Mouse (Mus musculus) embryonic fibroblast, embryonic 13.5 days (primary cell): ENCODE results near the gene Arl2. TPM values are rescaled to one million over a fixed set of nuclear protein-coding genes. Genes with fewer than 3 reads are reported as not detected.

Source experiments
- H3K27ac ChIP-seq: 2 replicates; pipeline ENCODE4 v1.5.1; 2012; ENCODE audit warnings: low read length, control low read depth, inconsistent platforms; ENCODE audit not compliant: insufficient read depth
- H3K4me1 ChIP-seq: 2 replicates; pipeline ENCODE4 v1.6.1; 2011; ENCODE audit warnings: low read length; ENCODE audit not compliant: control insufficient read depth, insufficient read depth
- H3K4me3 ChIP-seq: 2 replicates; pipeline ENCODE4 v1.5.1; 2011; ENCODE audit warnings: mild to moderate bottlenecking, control low read depth, low read length; ENCODE audit not compliant: insufficient read depth
- CTCF ChIP-seq: IDR thresholded peaks from 2 replicates; pipeline ENCODE4 v1.5.1; 2011; ENCODE audit warnings: mild to moderate bottlenecking, control low read depth, low read length, moderate library complexity, borderline replicate concordance; ENCODE audit not compliant: insufficient read depth
- POLR2A ChIP-seq: IDR thresholded peaks from 2 replicates; pipeline ENCODE4 v1.6.1; 2011; ENCODE audit warnings: low read depth, mild to moderate bottlenecking, control low read depth, low read length, moderate library complexity
- polyA plus RNA-seq: library from polyadenylated mRNA; stranded (reverse); fragments of >200 nt; gene quantifications from 2 replicates; pipeline ENCODE4 v1.2.4, GENCODE M21; 2011; ENCODE audit warnings: low read depth; ENCODE audit not compliant: missing spikeins, insufficient read length

The Arl2 gene
- polyA plus RNA-seq, 1 experiment, result 56.2 TPM

GRCm38 (mm10) chr19:6127760-6128341, 13.5 kb downstream of the Arl2 start, which contains the start of gene Snx15:
Gene Snx15 (minus strand): TSS chr19:6128304.
- H3K4me3 ChIP-seq, result peak within 1 kb of the TSS; percentile 61
- H3K27ac ChIP-seq, result peak within 1 kb of the TSS; percentile 72
- H3K4me1 ChIP-seq, result no peaks in the 10 kb centered on the region
- TF ChIP-seq POLR2A (peak; percentile 72), CTCF (no peak)

- Histone ChIP-seq H3K27ac (peak overlapping the region; percentile 54), H3K4me1 (no peaks in the 10 kb centered on the region), H3K4me3 (peak overlapping the region; percentile 61)
- TF ChIP-seq CTCF (no peak), POLR2A (no peak)
Measured at GRCm38 (mm10) chr19:6126789-6127580, 14.4 kb downstream of the Arl2 start.

- no peak overlapping the region for H3K4me3 ChIP-seq
- TF ChIP-seq CTCF (no peak), POLR2A (no peak)
- H3K27ac ChIP-seq, result no peak overlapping the region
- H3K4me1 ChIP-seq, result no peaks in the 10 kb centered on the region
Measured at GRCm38 (mm10) chr19:6126289-6126688, 15.1 kb downstream of the Arl2 start.

- TF ChIP-seq CTCF, result no peak
- TF ChIP-seq POLR2A, result no peak
- Histone ChIP-seq H3K4me1 (no peaks in the 10 kb centered on the region), H3K4me3 (no peak overlapping the region), H3K27ac (peak overlapping the region; percentile 59; the same call in 1 of the 2 replicates)
Measured at GRCm38 (mm10) chr19:6124898-6125297, 16.4 kb downstream of the Arl2 start.

DNA sequence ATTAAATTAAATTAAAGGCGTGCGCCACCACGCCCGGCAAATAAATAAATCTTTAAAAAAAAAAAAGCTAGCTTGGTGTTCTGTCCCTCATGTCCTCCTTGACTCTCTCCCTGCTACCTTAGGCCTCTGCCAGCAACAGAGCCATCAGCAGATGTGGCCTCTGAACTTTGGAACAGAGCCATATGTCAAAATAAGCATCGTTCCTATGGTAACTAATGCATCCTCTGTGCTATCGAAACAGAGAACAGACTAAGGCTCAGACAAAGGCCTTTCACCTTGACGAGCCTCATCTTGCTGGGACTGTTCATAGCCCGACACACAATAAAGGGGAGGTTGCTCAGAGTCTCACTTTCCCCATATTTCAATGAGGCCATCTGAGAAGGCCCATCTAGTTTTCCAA, 18.0 kb downstream of the Arl2 start:
- Histone ChIP-seq H3K27ac (no peak overlapping the region), H3K4me3 (no peak overlapping the region)
- TF ChIP-seq CTCF (no peak), POLR2A (no peak)

DNA sequence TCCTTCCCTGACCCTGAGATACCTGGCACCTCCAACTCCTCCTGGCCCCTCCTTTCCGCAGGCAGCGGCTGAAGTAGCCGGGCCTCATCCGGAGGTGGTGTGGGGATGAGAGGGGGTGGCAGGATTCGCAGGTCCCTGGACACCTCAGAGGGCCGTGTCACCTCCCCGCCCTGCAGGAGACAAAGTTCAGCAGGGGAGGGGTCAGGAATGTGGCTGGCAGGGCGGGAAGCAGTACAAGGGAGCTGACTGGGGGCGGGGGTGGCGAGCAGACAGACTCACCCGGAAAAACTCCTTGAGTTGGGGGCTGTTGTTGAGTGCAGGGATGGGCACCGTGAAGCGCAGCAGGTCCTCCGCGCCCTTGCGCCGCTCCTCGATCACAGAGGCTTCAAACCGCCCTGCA, 19.6 kb downstream of the Arl2 start:
- Histone ChIP-seq H3K4me3 (no peak overlapping the region), H3K4me1 (no peaks in the 10 kb centered on the region), H3K27ac (no peak overlapping the region)
- TF ChIP-seq CTCF (no peak), POLR2A (no peak)

More for the DNA sequence above, 18.0 kb downstream of the Arl2 start:
- H3K4me1 ChIP-seq, result no peaks in the 10 kb centered on the region

DNA sequence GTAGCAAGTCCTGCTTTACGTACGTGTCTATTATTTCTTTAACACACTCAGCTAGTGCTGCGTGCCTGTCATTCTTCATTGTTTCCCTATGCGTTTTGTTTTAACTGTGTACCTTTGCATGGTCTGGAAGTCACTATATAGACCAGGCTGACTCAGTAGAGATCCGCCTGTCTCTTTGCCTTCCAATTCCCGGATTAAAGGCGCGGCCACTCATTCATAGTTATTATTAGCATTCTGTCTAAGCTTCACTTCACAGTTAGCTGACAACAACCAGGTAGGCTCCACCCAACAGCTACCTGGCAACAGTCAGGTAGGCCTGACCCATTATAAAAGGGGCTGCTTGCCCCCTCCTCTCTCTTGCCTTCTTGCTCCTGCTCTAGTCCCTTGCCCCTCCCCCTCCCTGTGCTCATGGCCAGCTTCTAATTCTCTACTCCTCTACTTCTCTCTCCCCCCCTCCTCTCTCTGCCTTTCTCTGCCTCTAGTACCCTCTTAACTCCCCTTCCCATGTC, 22.6 kb downstream of the Arl2 start:
- TF ChIP-seq POLR2A (peak; percentile 62; the same call in 1 of the 2 replicates), CTCF (no peak)

GRCm38 (mm10) chr19:6117986-6118676, 23.2 kb downstream of the Arl2 start, which contains the start of gene Sac3d1:
Gene Sac3d1 (minus strand): TSS chr19:6118650.
- H3K4me1 ChIP-seq, result no peaks in the 10 kb centered on the region
- H3K27ac ChIP-seq, result peak within 1 kb of the TSS; percentile 99
- TF ChIP-seq POLR2A, result peak; percentile 50
- TF ChIP-seq CTCF, result no peak
- peak within 1 kb of the TSS; percentile 88 for H3K4me3 ChIP-seq

More for the DNA sequence above, 22.6 kb downstream of the Arl2 start:
- peak overlapping the region; percentile 99 for H3K27ac ChIP-seq
- H3K4me1 ChIP-seq, result no peaks in the 10 kb centered on the region
- H3K4me3 ChIP-seq, result peak overlapping the region; percentile 51

DNA sequence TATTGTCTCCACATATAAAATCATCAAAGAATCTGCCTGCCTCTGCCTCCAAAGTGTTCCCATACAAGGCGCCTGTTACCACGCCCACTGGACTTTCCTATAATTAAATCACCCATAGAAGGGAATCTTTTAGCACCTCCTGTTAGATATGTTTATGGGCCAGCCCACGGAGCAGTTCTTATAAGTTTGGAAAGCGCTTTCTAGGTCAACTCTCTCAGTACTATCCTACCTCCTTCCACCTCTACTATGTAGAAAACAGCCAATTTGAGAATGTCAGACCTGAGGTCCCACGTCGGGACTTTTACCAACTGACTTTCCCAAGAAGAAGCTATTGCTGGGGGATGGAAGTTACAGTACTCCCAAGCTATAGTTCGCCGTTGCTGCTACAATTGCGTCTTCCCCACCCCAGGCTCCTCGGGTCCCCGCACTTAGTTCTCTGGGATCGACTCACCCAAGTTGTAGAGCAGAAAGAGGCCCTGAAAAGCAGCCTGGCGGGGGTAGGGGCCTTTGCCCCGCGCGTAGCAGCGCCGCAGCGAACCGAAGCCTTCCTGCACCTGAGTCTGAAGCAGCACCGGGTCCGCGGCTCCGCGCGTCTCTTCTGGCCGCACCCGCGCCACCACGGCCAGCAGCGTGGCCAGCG, 23.9 kb downstream of the Arl2 start:
- Histone ChIP-seq H3K4me1 (no peaks in the 10 kb centered on the region), H3K4me3 (peak overlapping the region; percentile 88), H3K27ac (peak overlapping the region; percentile 99)
- TF ChIP-seq CTCF, result no peak
- TF ChIP-seq POLR2A, result no peak
